Mouse (Mus musculus) small intestine, adult 2 months (tissue): ENCODE data around the gene H2-Oa.

Experiments used
- CTCF ChIP-seq: fragments of 200-500 bp; IDR thresholded peaks from 2 replicates; pipeline ENCODE4 v1.5.1; 2012; ENCODE audit warnings: low read depth, mild to moderate bottlenecking, control low read depth, inconsistent platforms, low read length, moderate library complexity, mixed read lengths; ENCODE audit not compliant: insufficient replicate concordance, insufficient read length; ENCODE audit errors: extremely low read depth
- POLR2A ChIP-seq: fragments of 200-500 bp; IDR thresholded peaks from 2 replicates; pipeline ENCODE4 v1.6.1; 2012; ENCODE audit warnings: low read depth, mild to moderate bottlenecking, control low read depth, inconsistent platforms, low read length, moderate library complexity

DNA sequence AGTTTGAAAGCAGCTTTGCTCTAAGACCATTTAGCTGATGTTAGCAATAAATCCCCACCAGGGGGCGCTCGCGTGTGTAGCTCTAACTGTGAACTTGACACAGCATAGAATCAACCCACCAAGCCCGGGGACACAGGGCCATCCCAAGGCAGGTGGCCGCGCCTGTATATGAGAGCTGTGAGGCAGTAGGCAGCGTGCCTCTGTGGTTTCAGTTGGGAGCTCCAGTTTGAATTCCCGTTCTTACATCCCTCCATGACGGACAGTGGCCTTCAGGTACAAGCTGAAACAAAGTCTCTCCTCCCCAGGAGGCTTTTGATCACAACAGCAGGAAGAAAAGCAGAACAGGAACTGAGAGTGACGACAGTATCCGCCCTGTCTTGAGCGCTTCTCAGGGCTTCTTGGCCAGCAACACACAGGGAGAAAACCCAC, 9.5 kb downstream of the H2-Oa start:
- TF ChIP-seq CTCF (peak; percentile 85; the same call in 1 of the 2 replicates), POLR2A (no peak)
